Mouse (Mus musculus): ENCODE measurements at regions not wholly inside any gene's neighbourhood (a gene's known extent, or its start where the extent isn't known, plus 50 kb on each side); places are given as distances from the start of the nearest gene placed in this dataset.

GRCm38 (mm10) chr10:97375824-97376223 is 103.6 kb upstream of the Dcn start:
- TF ChIP-seq POLR2A (IDR thresholded peaks at IDR 0.05; ENCODE audit: borderline replicate concordance, extremely low read depth, low read depth, low read length) (no peak), CTCF (IDR thresholded peaks at IDR 0.05; ENCODE audit: insufficient read depth, low read length) (peak; percentile 67)

Data from lung, adult 2 months (tissue).